Comparison of ENCODE assay signal across 22 mouse cellular contexts in the genomic region with DNA sequence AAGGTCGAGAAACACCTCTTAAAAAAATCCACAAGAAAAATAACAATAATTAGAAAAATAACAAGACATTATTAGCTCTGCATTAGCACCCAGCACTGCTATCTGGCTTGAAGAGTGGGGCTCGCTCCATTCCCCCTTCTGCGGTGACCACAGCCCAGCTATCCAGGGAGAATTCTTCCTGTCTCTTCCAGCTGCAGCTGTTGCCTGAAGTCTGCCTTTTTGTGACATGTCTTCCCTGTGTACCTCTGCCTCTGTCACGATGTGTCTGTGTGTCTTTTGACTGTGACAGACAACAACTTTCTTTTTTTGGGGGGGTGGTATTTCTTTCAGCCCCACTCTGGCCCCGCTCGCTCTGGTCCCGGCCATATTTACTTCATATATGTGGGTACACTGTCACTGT. TPM values are rescaled to one million over a fixed set of nuclear protein-coding genes. Genes with fewer than 3 reads are reported as not detected.
DNase-seq lines count a peak whose midpoint lies in the region; ATAC-seq and TF ChIP-seq lines count a peak whose summit lies in the region.
"Had no signal": no experiment of that assay in that cellular context is flagged by ENCODE, and none has a peak within 500 bp of the region (broad histone marks: within the 10 kb centered on the region; RNA-seq: fewer than 3 reads in every experiment).

No protein-coding gene starts in this region.

- WGBS in heart, embryonic 12.5 days, result 86% methylated on average over 7 of the region's 7 CpGs
- WGBS in heart, embryonic 16.5 days, result 87% methylated on average over 7 of the region's 7 CpGs

- ATAC-seq in heart, embryonic 12.5 days (ENCODE audit: insufficient number of reproducible peaks, low FRiP score), result no peak
- no peak for ATAC-seq in heart, embryonic 16.5 days (replicated peaks; ENCODE audit: extremely low read depth, insufficient read depth, low FRiP score)
- ATAC-seq: forebrain, embryonic 14.5 days; intestine, embryonic 15.5 days had no signal

- DNase-seq in gastrocnemius, adult 2 months, result no peak
- DNase-seq in gastrocnemius, adult 18-20 months (ENCODE audit: low spot score), result no peak
- DNase-seq in heart, postnatal 10 days, result no peak
- DNase-seq in heart, postnatal 25 days (ENCODE audit: low spot score), result no peak
- no peak for DNase-seq in lung, postnatal 36 days
- DNase-seq: adrenal gland, postnatal 10 days; B cell, adult 2 months; cerebellum, adult 11 months; cerebellum, adult 8-10 months; cerebellum, postnatal 14 days; embryo, embryonic 11 days; gastrocnemius, postnatal 10 days; kidney, adult 18-20 months had no signal

- H3K4me2 ChIP-seq in heart, embryonic 12.5 days, result no peak overlapping the region
- H3K4me2 ChIP-seq in heart, embryonic 16.5 days (ENCODE audit: low read depth, low read length), result no peak overlapping the region
- H3K4me2 ChIP-seq: embryonic facial prominence, embryonic 15.5 days; hindbrain, embryonic 14.5 days; intestine, embryonic 15.5 days had no signal

- intact Hi-C loops in gastrocnemius, adult 2 months (cut with DNase I), result loop anchor here (10.0 kb wide), 1 partner anchor 118 kb away; no protein-coding TSS in a partner anchor
- intact Hi-C loops in heart, postnatal 10 days (cut with DNase I), result no loop called here
- intact Hi-C loops in heart, postnatal 25 days (cut with DNase I), result no loop called here

- no peaks in the 10 kb centered on the region for H3K9me3 ChIP-seq in heart, embryonic 12.5 days (replicated peaks)
- no peaks in the 10 kb centered on the region for H3K9me3 ChIP-seq in heart, embryonic 16.5 days (replicated peaks; ENCODE audit: control insufficient read depth, low read length)
- H3K9me3 ChIP-seq: embryonic facial prominence, embryonic 15.5 days; intestine, embryonic 15.5 days had no signal

- H3K27me3 ChIP-seq in heart, embryonic 12.5 days (replicated peaks), result no peaks in the 10 kb centered on the region
- H3K27me3 ChIP-seq in heart, embryonic 16.5 days (ENCODE audit: control insufficient read depth, insufficient read depth, low read length), result no peaks in the 10 kb centered on the region
- H3K27me3 ChIP-seq: embryonic facial prominence, embryonic 15.5 days; intestine, embryonic 15.5 days had no signal

- no peak overlapping the region for H3K4me3 ChIP-seq in gastrocnemius, adult 2 months
- H3K4me3 ChIP-seq in heart, embryonic 12.5 days, result no peak overlapping the region
- no peak overlapping the region for H3K4me3 ChIP-seq in heart, embryonic 16.5 days (ENCODE audit: low read length)
- H3K4me3 ChIP-seq: embryonic facial prominence, embryonic 15.5 days; erythroblast, embryonic 14.5 days; forebrain, embryonic 10.5 days; hindbrain, embryonic 10.5 days; intestine, embryonic 15.5 days had no signal

- H3K9ac ChIP-seq in heart, embryonic 12.5 days, result no peak overlapping the region
- H3K9ac ChIP-seq in heart, embryonic 16.5 days (ENCODE audit: low read length), result no peak overlapping the region
- H3K9ac ChIP-seq: embryonic facial prominence, embryonic 15.5 days; hindbrain, embryonic 14.5 days; intestine, embryonic 15.5 days had no signal

- peaks cover 82% of the 10 kb centered on the region for H3K4me1 ChIP-seq in heart, embryonic 12.5 days (replicated peaks)
- peaks cover 52% of the 10 kb centered on the region for H3K4me1 ChIP-seq in heart, embryonic 16.5 days (ENCODE audit: control insufficient read depth, insufficient read depth, low read length)

- no peaks in the 10 kb centered on the region for H3K36me3 ChIP-seq in heart, embryonic 12.5 days
- no peaks in the 10 kb centered on the region for H3K36me3 ChIP-seq in heart, embryonic 16.5 days (ENCODE audit: control insufficient read depth, insufficient read depth)
- H3K36me3 ChIP-seq: embryonic facial prominence, embryonic 15.5 days; forebrain, embryonic 10.5 days; hindbrain, embryonic 10.5 days; intestine, embryonic 15.5 days had no signal

- no peak for TF ChIP-seq CTCF in gastrocnemius, adult 2 months (IDR thresholded peaks at IDR 0.05)

- peak overlapping the region; percentile 93 for H3K27ac ChIP-seq in gastrocnemius, adult 2 months
- peak overlapping the region; percentile 97 for H3K27ac ChIP-seq in heart, embryonic 12.5 days (ENCODE audit: poor library complexity, severe bottlenecking)
- H3K27ac ChIP-seq in heart, embryonic 16.5 days (ENCODE audit: low read length), result peak overlapping the region; percentile 98
- H3K27ac ChIP-seq: forebrain, embryonic 10.5 days; hindbrain, embryonic 10.5 days; hindbrain, embryonic 14.5 days; intestine, embryonic 15.5 days had no signal

RNA-seq across cellular contexts. Expression of gene Parvb, which starts 20.8 kb away (rescaled TPM):
- 10 to 100 TPM; 48.4 to 63.3 TPM for total RNA-seq in gastrocnemius, adult 2 months (2021)
- 10 to 100 TPM; 35.7 to 58.2 TPM for total RNA-seq in gastrocnemius, adult 18-20 months (2021)
- polyA plus RNA-seq in heart, embryonic 12.5 days (2016; fragmentation: Nextera tagmentation; extraction: Ambion mirVana), result 13.5 and 13.8 TPM in 2 replicates
- 100 to 1,000 TPM; 165 to 174 TPM for total RNA-seq in heart, postnatal 10 days (2021)
- 13.2 and 15.5 TPM in 2 replicates for polyA plus RNA-seq in heart, embryonic 16.5 days (2015; fragmentation: Nextera tagmentation; extraction: Ambion mirVana)
- total RNA-seq in heart, postnatal 25 days (2021), result 100 to 1,000 TPM; 147 to 154 TPM
